Mouse (Mus musculus): ENCODE results near the gene Impdh2.

DNA sequence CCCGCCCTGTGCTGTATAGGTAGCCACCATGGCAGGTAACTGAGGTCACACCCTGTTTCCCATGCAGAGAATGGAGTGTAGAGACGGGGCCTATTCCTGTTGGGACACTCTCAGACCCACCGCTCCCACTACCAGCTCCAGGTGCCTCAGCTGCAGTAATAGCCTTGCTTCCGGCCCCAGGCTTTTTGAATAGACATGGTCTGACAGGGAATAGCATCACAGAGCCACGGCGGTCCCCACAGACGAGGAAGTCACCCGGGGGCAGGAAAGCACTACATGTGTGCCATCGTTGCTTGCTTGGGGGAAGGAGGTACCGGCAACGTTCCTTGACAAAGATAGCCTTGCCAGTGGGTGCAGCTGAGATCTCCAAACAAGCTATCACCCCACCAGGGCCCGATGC lies 14.8 kb downstream of the Impdh2 start:
- TF ChIP-seq EP300 (IDR thresholded peaks at IDR 0.05; ENCODE audit: low read depth) (no peak), CTCF (IDR thresholded peaks at IDR 0.05; ENCODE audit: low read depth) (no peak)

All from liver, postnatal 0 days (tissue).